Mouse (Mus musculus) kidney, embryonic 14.5 days (tissue): Measurements from ENCODE around the gene Serpinb9g. TPM values are rescaled to one million over a fixed set of nuclear protein-coding genes. Genes with fewer than 3 reads are reported as not detected.
"Not testable (repeated sequence)": the region's sequence is repeated elsewhere in the genome, so short reads cannot be mapped to it uniquely, and the experiment has no call there.

Experiments used
- ATAC-seq: fragments of 200-750 bp; cut with Nextera tagmentation; 2 replicates; pipeline ENCODE4 v1.8.0; 2017; ENCODE audit warnings: moderate number of reproducible peaks, mild to moderate bottlenecking, moderate TSS enrichment, moderate library complexity; ENCODE audit not compliant: low FRiP score, low TSS enrichment
- H3K27ac ChIP-seq: fragments of 300-500 bp; sonication (generic); 2 replicates; pipeline ENCODE4 v1.5.1; 2014; ENCODE audit warnings: low read depth, mild to moderate bottlenecking, low read length, moderate library complexity, mixed read lengths
- H3K27me3 ChIP-seq: fragments of 300-500 bp; sonication (generic); 2 replicates; pipeline ENCODE4 v1.6.1; 2014; ENCODE audit warnings: mild to moderate bottlenecking, low read length; ENCODE audit not compliant: control insufficient read depth, insufficient read depth
- H3K36me3 ChIP-seq: fragments of 300-500 bp; sonication (generic); 2 replicates; pipeline ENCODE4 v1.6.1; 2014; ENCODE audit warnings: low read length, mixed read lengths; ENCODE audit not compliant: control insufficient read depth, insufficient read depth
- H3K4me1 ChIP-seq: fragments of 300-500 bp; sonication (generic); 2 replicates; pipeline ENCODE4 v1.6.1; 2014; ENCODE audit warnings: low read length, mixed read lengths; ENCODE audit not compliant: control insufficient read depth, insufficient read depth
- H3K4me2 ChIP-seq: fragments of 300-500 bp; sonication (generic); replicated peaks from 2 replicates; pipeline ENCODE4 v1.6.1; 2014; ENCODE audit warnings: low read depth, mild to moderate bottlenecking, low read length
- H3K4me3 ChIP-seq: fragments of 300-500 bp; sonication (generic); 2 replicates; pipeline ENCODE4 v1.5.1; 2014; ENCODE audit warnings: mild to moderate bottlenecking, low read length
- H3K9ac ChIP-seq: fragments of 300-500 bp; sonication (generic); 2 replicates; pipeline ENCODE4 v1.6.1; 2014; ENCODE audit warnings: low read depth, mild to moderate bottlenecking, low read length, moderate library complexity
- H3K9me3 ChIP-seq: fragments of 300-500 bp; sonication (generic); 2 replicates; pipeline ENCODE4 v1.6.1; 2016; ENCODE audit warnings: low read length; ENCODE audit not compliant: control insufficient read depth
- WGBS: fragments of 180-500 bp; shearing (Covaris S2); extraction: QIAGEN DNeasy Blood & Tissue Kit; methylation state at CpG from one replicate; pipeline ENCODE4 v1.1.7; 2014; 5-methylcytosine and 5-hydroxymethylcytosine counted together
- polyA plus RNA-seq: library from polyadenylated mRNA; unstranded; fragments of >200 nt; fragmentation: Nextera tagmentation; extraction: Ambion mirVana; gene quantifications from 2 replicates; pipeline ENCODE4 v1.2.1, GENCODE M21; 2014

Serpinb9g gene
- polyA plus RNA-seq: not detected in 2 replicates

GRCm38 (mm10) chr13:33484490-33484889, at the start of gene Serpinb9g:
Gene Serpinb9g (plus strand): TSS chr13:33484790.
- ATAC-seq, H3K36me3 ChIP-seq, H3K4me3 ChIP-seq, H3K9ac ChIP-seq, H3K27me3 ChIP-seq, H3K4me1 ChIP-seq, H3K9me3 ChIP-seq, H3K27ac ChIP-seq, H3K4me2 ChIP-seq: not testable (repeated sequence)
- WGBS: 85% methylated on average over 4 of the region's 4 CpGs

GRCm38 (mm10) chr13:33483872-33484271, 718 bp upstream of the Serpinb9g start:
- H3K36me3 ChIP-seq, H3K27ac ChIP-seq, H3K4me3 ChIP-seq, H3K4me1 ChIP-seq, ATAC-seq, H3K9me3 ChIP-seq, H3K4me2 ChIP-seq, H3K9ac ChIP-seq, H3K27me3 ChIP-seq: not testable (repeated sequence)
- 73% methylated on average over 3 of the region's 3 CpGs for WGBS

- Histone ChIP-seq H3K9me3 (peaks cover 3% of the 10 kb centered on the region; the same call in 1 of the 2 replicates), H3K36me3 (no peaks in the 10 kb centered on the region), H3K27me3 (no peaks in the 10 kb centered on the region), H3K4me1 (no peaks in the 10 kb centered on the region), H3K27ac (no peak overlapping the region), H3K4me2 (no peak overlapping the region), H3K9ac (no peak overlapping the region), H3K4me3 (no peak overlapping the region)
- ATAC-seq: no peak
These were observed 40.0 kb downstream of the Serpinb9g start for GRCm38 (mm10) chr13:33524629-33525028.

GRCm38 (mm10) chr13:33532814-33533213, 48.2 kb downstream of the Serpinb9g start:
- H3K36me3 ChIP-seq: no peaks in the 10 kb centered on the region
- H3K9me3 ChIP-seq: no peaks in the 10 kb centered on the region
- H3K4me3 ChIP-seq: no peak overlapping the region
- H3K27me3 ChIP-seq: no peaks in the 10 kb centered on the region
- no peak overlapping the region for H3K9ac ChIP-seq
- no peaks in the 10 kb centered on the region for H3K4me1 ChIP-seq
- ATAC-seq: no peak
- no peak overlapping the region for H3K27ac ChIP-seq
- H3K4me2 ChIP-seq: no peak overlapping the region

Other genes with a start within 250 kb of the Serpinb9g start
- gene Serpinb9e, start 235.2 kb upstream of the Serpinb9g start, polyA plus RNA-seq: not detected in 2 replicates
- not detected in 2 replicates for gene Serpinb9f, start 160.7 kb upstream of the Serpinb9g start, polyA plus RNA-seq
- gene Gm11397, start 89.0 kb upstream of the Serpinb9g start, polyA plus RNA-seq: not detected in 2 replicates
- not detected in 2 replicates for gene Serpinb6d, start 176.6 kb downstream of the Serpinb9g start, polyA plus RNA-seq